Mouse (Mus musculus) frontal cortex, adult 2 months (tissue): ENCODE results near the gene Pds5b. TPM values are rescaled to one million over a fixed set of nuclear protein-coding genes. Genes with fewer than 3 reads are reported as not detected.
"Not testable (repeated sequence)": the region's sequence is repeated elsewhere in the genome, so short reads cannot be mapped to it uniquely, and the experiment has no call there.

Experiments used
- DNase-seq, 2 experiments: peaks; one replicate each; pipeline ENCODE4 v3.0.0; 2022; ENCODE audit warnings: low spot score in 1 of 2; ENCODE audit errors: extremely low spot score in 1 of 2
- polyA plus RNA-seq: library from polyadenylated mRNA; depleted of rRNA; stranded (reverse); fragments of >200 nt; gene quantifications from 2 replicates; pipeline ENCODE4 v1.2.3, GENCODE M21; 2012; rRNA removed

Pds5b gene
- 29.9 and 33.9 TPM in 2 replicates for polyA plus RNA-seq

- DNase-seq = peak; percentile 88 to 92
Measured at GRCm38 (mm10) chr5:150673153-150673835, at the start of gene Pds5b. Gene Pds5b, plus strand, starts transcription at chr5:150673739.

- no peak for DNase-seq
Measured at GRCm38 (mm10) chr5:150625528-150625927, 48.0 kb upstream of the Pds5b start.

DNA sequence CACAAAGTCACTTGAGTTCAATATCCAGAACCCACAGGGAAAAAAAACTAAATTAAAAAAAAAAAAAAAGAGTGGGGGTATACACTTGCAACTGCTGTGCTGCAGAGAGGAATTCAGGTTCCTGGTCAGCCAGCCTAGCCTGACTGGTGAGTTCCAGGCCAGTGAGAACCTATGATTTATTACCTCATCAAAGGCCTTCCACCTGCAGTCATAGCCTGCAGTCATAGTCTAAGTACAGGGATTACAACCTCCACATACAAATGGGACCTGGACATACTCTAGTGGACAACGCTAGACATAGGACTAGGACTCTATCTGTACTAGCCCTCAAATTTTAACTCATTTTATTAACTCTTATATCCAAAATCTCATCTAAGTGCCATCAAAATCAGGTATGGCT, 44.3 kb upstream of the Pds5b start:
- no peak for DNase-seq

- DNase-seq = no peak
Measured at GRCm38 (mm10) chr5:150629692-150630091, 43.8 kb upstream of the Pds5b start.

- DNase-seq = no peak
Measured at GRCm38 (mm10) chr5:150641440-150641839, 32.1 kb upstream of the Pds5b start.

DNA sequence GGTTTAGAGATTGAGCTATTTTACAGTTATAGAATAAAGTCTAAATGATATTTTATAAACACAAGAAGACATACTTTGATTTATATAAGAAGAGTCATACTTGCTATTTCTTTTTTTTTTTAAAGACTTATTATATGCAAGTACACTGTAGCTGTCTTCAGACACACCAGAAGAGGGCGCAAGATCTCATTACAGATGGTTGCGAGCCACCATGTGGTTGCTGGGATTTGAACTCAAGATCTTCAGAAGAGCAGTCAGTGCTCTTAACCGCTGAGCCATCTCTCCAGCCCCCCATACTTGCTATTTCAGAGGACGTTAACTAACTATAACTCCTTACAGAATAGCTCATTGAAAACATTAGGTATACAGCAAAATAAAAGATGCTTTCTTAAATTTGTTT, 30.1 kb upstream of the Pds5b start:
- DNase-seq = not testable (repeated sequence)

DNA sequence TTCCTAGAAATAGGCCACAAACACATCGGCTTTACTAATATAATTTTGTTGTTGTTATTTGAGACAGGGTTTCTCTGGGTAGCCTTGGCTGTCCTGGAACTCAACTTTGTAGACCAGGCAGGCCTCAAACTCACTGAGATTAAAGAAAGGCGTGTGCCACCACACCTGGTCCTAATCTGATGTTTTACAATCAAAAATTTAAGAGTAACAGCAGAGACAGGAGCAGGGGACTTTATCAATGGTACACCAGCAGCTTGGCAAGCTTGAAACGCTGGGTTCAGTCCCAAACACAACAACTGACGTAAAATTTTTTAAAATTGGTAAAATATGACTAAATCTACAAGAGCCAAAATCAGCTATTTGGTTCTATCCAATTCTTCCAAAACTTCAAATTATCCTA, 28.6 kb upstream of the Pds5b start:
- no peak for DNase-seq

DNA sequence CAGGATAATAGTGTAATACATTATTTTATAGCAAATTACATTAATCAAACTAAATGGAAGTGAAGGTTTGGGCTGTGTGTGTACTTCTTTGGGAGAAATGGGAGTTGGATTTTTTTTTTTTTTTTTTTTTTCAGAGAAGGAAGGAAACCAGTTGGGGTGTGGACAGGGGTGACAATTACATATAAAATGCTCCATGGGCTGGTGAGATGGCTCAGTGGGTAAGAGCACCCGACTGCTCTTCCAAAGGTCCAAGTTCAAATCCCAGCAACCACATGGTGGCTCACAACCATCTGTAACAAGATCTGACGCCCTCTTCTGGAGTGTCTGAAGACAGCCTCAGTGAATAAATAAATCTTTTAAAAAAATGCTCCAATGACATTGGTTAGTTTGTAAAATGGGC, 21.0 kb upstream of the Pds5b start:
- no peak for DNase-seq

DNA sequence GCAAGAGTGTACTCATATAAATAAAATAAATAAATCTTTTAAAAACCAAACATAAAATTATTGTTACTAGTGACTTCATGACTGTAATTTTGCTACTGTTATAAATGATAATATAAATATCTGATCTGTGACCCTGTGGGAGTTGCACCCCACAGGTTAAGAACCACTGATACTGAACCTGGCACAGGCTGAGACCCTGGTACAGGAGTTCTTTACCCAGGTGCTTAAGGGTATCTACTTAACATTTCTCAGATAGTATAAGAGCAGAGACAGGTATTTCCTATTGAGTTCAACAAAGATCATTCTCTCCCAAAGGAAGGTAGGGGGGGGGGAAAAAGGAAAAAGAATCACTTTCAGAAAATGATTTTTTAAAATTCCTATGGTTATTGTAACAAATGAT, 19.0 kb upstream of the Pds5b start:
- DNase-seq = no peak

DNA sequence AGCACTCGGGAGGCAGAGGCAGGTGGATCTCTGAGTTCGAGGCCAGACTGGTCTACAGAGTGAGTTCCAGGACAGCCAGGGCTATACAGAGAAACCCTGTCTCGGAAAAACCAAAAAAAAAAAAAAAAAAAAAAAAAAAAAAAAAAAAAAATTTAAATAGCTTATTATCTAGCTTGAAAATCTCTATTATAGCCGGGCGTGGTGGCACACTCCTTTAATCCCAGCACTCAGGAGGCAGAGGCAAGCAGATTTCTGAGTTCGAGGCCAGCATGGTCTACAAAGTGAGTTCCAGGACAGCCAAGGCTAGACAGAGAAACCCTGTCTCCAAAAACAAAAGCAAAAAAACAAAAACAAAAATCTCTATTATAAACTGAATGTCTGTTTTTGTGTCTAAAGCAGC, 14.1 kb upstream of the Pds5b start:
- not testable (repeated sequence) for DNase-seq

- DNase-seq = not testable (repeated sequence)
Measured at GRCm38 (mm10) chr5:150660296-150660695, 13.2 kb upstream of the Pds5b start.

DNA sequence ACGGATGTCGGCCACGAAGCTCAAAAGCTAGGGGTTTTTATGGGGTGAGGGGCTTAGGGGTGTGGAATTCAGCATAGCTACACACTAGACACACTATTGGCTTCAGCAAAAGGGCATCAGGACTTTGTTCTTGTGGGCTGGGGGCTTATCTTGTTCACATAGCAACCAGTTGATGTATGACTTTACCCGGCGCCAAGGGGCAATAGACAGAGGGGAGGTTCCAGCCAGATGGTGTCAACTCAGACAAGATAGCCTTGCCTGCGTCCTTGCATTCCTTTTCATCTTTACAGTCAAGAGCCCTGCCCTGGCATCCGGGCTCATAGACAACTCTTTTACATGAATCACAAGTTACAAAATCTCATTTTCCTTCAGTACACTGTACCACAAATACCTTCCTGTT, 9.6 kb upstream of the Pds5b start:
- not testable (repeated sequence) for DNase-seq

GRCm38 (mm10) chr5:150664794-150665131, 8.8 kb upstream of the Pds5b start:
- DNase-seq = no peak

GRCm38 (mm10) chr5:150665132-150665954, 8.2 kb upstream of the Pds5b start:
- peak; percentile 98 to 99 for DNase-seq

DNA sequence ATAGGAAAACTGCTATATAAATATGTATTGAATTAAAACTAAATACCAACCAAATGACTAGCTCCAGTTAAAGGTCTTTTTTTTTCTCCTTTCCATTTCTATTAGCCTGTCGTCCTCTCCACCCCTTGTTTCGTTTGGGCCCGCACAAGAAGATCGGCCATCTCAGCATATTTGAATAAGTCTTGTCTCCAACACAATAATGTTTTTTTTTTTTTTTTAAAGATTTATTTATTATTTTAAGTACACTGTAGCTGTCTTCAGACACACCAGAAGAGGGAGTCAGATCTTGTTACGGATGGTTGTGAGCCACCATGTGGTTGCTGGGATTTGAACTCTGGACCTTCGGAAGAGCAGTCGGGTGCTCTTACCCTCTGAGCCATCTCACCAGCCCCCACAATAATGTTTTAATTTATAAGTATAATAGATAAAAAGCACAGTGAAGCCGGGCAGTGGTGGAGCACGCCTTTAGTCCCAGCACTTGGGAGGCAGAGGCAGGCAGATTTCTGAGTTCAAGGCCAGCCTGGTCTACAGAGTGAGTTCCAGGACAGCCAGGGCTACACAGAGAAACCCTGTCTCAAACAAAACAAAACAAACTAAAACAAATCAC, 7.3 kb upstream of the Pds5b start, which contains the start of gene N4bp2l2:
Gene N4bp2l2 (minus strand): TSS at position 51 of the 607 bp plus-strand sequence.
- not testable (repeated sequence) for DNase-seq

DNA sequence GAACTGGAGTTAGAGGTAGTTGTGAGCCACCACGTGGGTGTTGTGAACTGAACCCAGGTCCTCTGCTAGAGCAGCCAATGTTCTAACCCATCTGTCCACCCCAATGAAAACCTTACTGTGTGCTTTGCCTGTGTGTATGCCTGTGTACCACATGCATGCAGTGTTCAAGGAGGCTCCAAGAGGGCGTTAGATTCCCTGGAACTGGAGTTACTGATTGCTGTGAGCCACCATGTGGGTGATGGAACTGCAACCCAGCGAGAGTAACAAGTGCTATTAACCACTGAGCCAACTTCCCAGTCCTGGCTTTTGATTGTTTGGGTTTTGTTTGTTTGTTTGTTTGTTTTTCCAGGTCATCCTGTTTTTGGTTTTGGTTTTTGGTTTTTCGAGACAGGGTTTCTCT, 4.8 kb upstream of the Pds5b start:
- DNase-seq = no peak

- DNase-seq = no peak
Measured at GRCm38 (mm10) chr5:150672343-150672742, 1.2 kb upstream of the Pds5b start.

DNA sequence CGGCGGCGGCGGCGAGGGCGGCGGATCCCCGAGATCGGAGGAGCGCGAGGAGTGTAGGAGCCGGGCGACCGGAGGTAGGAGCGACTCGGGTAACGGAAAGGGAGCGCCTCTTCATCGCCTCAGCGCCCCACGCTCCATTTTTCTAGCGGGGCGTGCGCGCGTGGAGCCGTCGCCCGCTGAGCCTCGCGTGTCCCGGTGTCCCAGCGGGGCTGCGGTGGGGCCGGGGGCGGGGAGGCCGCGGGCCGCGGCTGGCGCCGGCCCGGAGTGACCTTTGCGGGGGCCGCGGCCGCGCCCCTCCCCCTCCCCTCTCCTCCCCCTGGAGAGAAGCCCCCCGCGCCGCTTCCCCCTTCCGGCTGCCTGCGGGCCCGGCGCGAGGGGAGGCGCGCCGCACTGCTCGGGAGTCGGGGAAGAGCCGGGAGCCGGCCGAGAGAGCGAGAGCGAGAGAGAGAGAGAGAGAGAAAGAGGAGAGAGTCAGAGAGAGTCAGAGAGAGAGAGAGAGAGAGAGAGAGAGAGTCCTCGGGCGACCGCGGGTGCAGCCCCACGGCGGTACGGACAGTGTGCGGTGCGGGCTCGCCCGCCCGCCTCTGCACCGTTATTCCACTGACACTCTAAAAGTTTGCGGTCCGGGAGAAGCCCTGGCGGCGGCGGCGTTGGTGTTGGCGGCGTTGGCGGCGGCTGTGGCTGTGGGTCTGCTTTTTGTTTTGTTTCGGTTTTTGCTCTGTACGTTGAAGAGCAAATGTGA, 512 bp downstream of the Pds5b start:
- no peak for DNase-seq

GRCm38 (mm10) chr5:150674866-150675265, 1.3 kb downstream of the Pds5b start:
- DNase-seq = no peak

- not testable (repeated sequence) for DNase-seq
Measured at GRCm38 (mm10) chr5:150682862-150683261, 9.3 kb downstream of the Pds5b start.

GRCm38 (mm10) chr5:150690685-150691084, 17.1 kb downstream of the Pds5b start:
- DNase-seq = no peak
